Mouse (Mus musculus) heart, embryonic 13.5 days (tissue): Measurements from ENCODE around the gene Lemd1. TPM values are rescaled to one million over a fixed set of nuclear protein-coding genes. Genes with fewer than 3 reads are reported as not detected.
A peak's percentile ranks its signal among the peaks of the same experiment; 100 is the strongest.
"Not testable (repeated sequence)": the region's sequence is repeated elsewhere in the genome, so short reads cannot be mapped to it uniquely, and the experiment has no call there.

Experiments used
- ATAC-seq: fragments of 200-750 bp; cut with Nextera tagmentation; 2 replicates; pipeline ENCODE4 v1.8.0; 2017; ENCODE audit warnings: moderate TSS enrichment; ENCODE audit not compliant: insufficient number of reproducible peaks, low FRiP score, low TSS enrichment; ENCODE audit errors: extremely low read depth
- H3K27ac ChIP-seq: fragments of 300-500 bp; sonication (generic); replicated peaks from 2 replicates; pipeline ENCODE4 v1.5.1; 2015; ENCODE audit warnings: moderate library complexity, mild to moderate bottlenecking, inconsistent platforms
- H3K27me3 ChIP-seq: fragments of 300-500 bp; sonication (generic); replicated peaks from 2 replicates; pipeline ENCODE4 v1.6.1; 2015; ENCODE audit warnings: mild to moderate bottlenecking, inconsistent platforms
- H3K36me3 ChIP-seq: fragments of 300-500 bp; sonication (generic); 2 replicates; pipeline ENCODE4 v1.6.1; 2015; ENCODE audit warnings: mild to moderate bottlenecking, inconsistent platforms
- H3K4me1 ChIP-seq: fragments of 300-500 bp; sonication (generic); 2 replicates; pipeline ENCODE4 v1.6.1; 2015; ENCODE audit warnings: inconsistent platforms
- H3K4me2 ChIP-seq: fragments of 300-500 bp; sonication (generic); 2 replicates; pipeline ENCODE4 v1.6.1; 2015; ENCODE audit warnings: inconsistent platforms, mild to moderate bottlenecking, moderate library complexity
- H3K4me3 ChIP-seq: fragments of 300-500 bp; sonication (generic); 2 replicates; pipeline ENCODE4 v1.5.1; 2015; ENCODE audit warnings: moderate library complexity, mild to moderate bottlenecking, inconsistent platforms
- H3K9ac ChIP-seq: fragments of 300-500 bp; sonication (generic); 2 replicates; pipeline ENCODE4 v1.6.1; 2015; ENCODE audit warnings: inconsistent platforms, mild to moderate bottlenecking, moderate library complexity
- H3K9me3 ChIP-seq: fragments of 300-500 bp; sonication (generic); 2 replicates; pipeline ENCODE4 v1.6.1; 2016; ENCODE audit warnings: inconsistent platforms
- WGBS: fragments of 180-500 bp; shearing (Covaris S2); methylation state at CpG from one replicate; pipeline ENCODE4 v1.1.7; 2015; ENCODE audit warnings: mixed read lengths; 5-methylcytosine and 5-hydroxymethylcytosine counted together
- polyA plus RNA-seq: library from polyadenylated mRNA; unstranded; fragments of >200 nt; fragmentation: Nextera tagmentation; extraction: Ambion mirVana; gene quantifications from 2 replicates; pipeline ENCODE4 v1.2.1, GENCODE M21; 2015

Gene Lemd1
- polyA plus RNA-seq, 1 experiment from 2014 or later: not detected

DNA sequence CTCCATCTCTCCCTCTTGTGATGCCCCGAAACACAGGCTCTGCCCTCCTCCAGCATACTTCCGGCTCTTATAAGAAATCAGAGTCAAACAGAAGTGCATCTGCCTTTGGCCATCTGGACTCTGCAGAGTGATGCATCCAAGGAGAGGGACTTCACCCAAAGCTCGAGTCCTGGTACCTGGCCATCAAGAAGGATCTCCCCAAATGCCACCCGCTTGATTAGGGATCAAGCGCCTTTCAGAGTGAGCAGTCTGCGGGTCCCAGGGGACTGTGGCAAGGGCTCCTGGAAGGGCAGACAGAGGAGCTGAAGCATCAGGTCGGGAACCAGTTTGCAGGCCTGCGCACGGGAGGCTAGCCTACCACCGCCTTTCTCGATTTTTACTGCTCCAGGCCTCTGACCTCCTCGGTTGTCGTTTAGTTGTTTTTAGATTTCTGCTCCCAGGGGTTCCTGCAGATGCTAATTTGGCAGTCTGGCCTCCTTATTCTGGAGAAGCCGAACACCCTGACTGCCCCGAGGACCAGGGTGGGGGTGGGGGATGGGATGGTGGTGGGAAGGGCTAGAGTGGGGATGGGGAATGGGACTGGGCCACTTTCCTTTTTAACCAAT is 38.0 kb upstream of the Lemd1 start:
- H3K4me2 ChIP-seq: no peak overlapping the region
- peaks cover 47% of the 10 kb centered on the region for H3K4me1 ChIP-seq
- 55% methylated on average over 15 of the region's 15 CpGs for WGBS
- no peak overlapping the region for H3K27ac ChIP-seq
- H3K9ac ChIP-seq: no peak overlapping the region
- H3K36me3 ChIP-seq: no peaks in the 10 kb centered on the region
- no peak for ATAC-seq
- peaks cover 8% of the 10 kb centered on the region for H3K27me3 ChIP-seq
- no peak overlapping the region for H3K4me3 ChIP-seq
- no peaks in the 10 kb centered on the region for H3K9me3 ChIP-seq

GRCm38 (mm10) chr1:132153691-132154090 is 37.5 kb upstream of the Lemd1 start:
- 4% methylated on average over 8 of the region's 8 CpGs for WGBS
- ATAC-seq: no peak
- no peak overlapping the region for H3K4me3 ChIP-seq
- H3K9me3 ChIP-seq: no peaks in the 10 kb centered on the region
- peak overlapping the region; percentile 55 for H3K9ac ChIP-seq
- H3K36me3 ChIP-seq: no peaks in the 10 kb centered on the region
- H3K27me3 ChIP-seq: peaks cover 13% of the 10 kb centered on the region
- H3K4me2 ChIP-seq: 0 out of 2 replicates have a peak overlapping the region, but pooled peaks have one; percentile 7
- peaks cover 48% of the 10 kb centered on the region for H3K4me1 ChIP-seq
- H3K27ac ChIP-seq: 0 out of 2 replicates have a peak overlapping the region, but pooled peaks have one; percentile 2

GRCm38 (mm10) chr1:132155737-132156136 is 35.5 kb upstream of the Lemd1 start:
- no peaks in the 10 kb centered on the region for H3K9me3 ChIP-seq
- 14% methylated on average over 6 of the region's 6 CpGs for WGBS
- no peak overlapping the region for H3K4me3 ChIP-seq
- no peak overlapping the region for H3K9ac ChIP-seq
- ATAC-seq: no peak
- H3K4me2 ChIP-seq: 0 out of 2 replicates have a peak overlapping the region, but pooled peaks have one; percentile 10
- no peak overlapping the region for H3K27ac ChIP-seq
- peaks cover 39% of the 10 kb centered on the region for H3K4me1 ChIP-seq
- peaks cover 33% of the 10 kb centered on the region for H3K27me3 ChIP-seq
- no peaks in the 10 kb centered on the region for H3K36me3 ChIP-seq

DNA sequence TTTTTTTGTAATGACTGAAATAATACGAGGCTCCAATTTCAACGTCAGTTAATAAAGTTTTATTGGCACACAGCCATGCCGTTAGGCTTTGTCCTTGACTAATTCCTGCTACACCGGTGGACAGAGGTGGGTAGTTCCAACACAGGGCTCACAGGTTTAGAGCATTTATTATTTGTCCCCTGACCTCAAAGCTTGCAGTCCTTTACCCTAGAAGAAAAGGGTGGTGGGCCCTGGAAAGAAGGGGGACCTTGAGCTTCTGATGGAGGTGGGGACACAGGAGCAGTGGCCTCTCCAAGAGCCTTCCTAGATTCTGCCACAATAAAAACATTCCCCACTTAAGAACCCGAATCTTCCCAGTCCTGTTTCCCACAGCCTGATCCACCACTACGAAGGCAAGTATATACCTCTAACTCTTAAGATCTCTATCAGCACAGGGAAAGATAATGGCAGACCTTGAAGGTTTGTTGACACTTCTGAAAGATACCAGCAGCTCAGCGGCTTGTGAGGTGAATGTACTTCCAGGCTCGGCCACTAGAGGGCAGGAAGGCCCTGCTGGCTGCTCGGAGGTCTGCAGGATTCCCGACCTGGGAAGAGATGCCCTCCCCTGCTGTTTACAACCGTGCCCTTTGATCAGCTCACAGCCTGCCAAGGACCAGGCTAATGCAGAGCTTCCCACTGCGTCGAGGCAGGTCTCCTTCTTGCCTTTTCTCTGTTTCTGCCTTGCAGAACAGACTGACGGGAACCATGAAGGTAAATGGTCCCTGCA is 34.0 kb upstream of the Lemd1 start:
- ATAC-seq: no peak
- H3K9me3 ChIP-seq: no peaks in the 10 kb centered on the region
- peaks cover 42% of the 10 kb centered on the region for H3K27me3 ChIP-seq
- H3K9ac ChIP-seq: no peak overlapping the region
- no peak overlapping the region for H3K4me3 ChIP-seq
- H3K36me3 ChIP-seq: no peaks in the 10 kb centered on the region
- peak overlapping the region; percentile 53 for H3K4me2 ChIP-seq
- peaks cover 24% of the 10 kb centered on the region for H3K4me1 ChIP-seq
- no peak overlapping the region for H3K27ac ChIP-seq
- WGBS: 18% methylated on average over 14 of the region's 14 CpGs

GRCm38 (mm10) chr1:132157808-132158207 is 33.4 kb upstream of the Lemd1 start:
- WGBS: 24% methylated on average over 7 of the region's 7 CpGs
- Histone ChIP-seq H3K4me3 (no peak overlapping the region), H3K9me3 (no peaks in the 10 kb centered on the region), H3K27me3 (peaks cover 42% of the 10 kb centered on the region), H3K4me1 (peaks cover 19% of the 10 kb centered on the region), H3K27ac (no peak overlapping the region), H3K9ac (no peak overlapping the region), H3K4me2 (peak overlapping the region; percentile 53), H3K36me3 (no peaks in the 10 kb centered on the region)
- ATAC-seq: no peak

DNA sequence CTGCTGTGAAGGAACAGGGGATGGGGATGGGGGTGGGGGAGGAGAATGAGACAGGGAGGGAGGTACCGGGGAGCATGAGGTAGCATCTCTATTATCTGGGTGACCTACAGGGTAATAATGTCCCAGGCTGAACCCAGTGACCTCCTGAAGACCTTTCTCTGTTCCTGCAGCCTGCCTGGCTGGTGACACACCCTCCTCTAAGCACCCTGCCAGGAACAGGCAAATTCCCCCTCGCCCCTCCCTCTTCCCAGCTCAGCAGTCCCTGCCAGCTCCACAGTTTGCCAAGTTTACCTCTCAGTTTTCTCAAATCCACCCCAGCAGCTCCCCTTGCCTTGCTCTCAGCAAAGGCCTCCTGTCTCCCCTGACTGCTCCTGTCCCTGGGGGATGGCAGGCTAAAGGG is 32.5 kb upstream of the Lemd1 start:
- no peak for ATAC-seq
- no peak overlapping the region for H3K27ac ChIP-seq
- WGBS: 42% methylated on average over 2 of the region's 2 CpGs

DNA sequence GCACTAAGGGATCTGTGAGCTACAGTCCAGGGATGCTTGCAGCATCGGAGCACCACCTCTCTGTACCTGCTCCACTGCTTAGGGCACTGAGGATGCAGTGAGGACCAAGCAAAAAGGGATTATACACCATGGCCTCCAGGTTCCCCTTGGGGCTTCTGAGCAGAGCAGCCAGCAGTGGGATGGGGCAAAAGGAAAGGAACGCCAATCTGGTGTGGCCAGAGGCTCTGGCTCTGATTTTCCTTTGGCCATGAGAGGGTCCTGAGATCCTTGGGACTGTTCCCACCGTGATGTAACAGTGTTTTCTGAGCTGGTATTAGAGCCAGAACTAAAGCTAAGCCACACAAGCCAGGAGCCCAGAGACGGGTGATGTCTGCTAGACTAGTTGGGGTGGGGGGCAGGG is 31.6 kb upstream of the Lemd1 start:
- Histone ChIP-seq H3K36me3 (no peaks in the 10 kb centered on the region), H3K27ac (no peak overlapping the region), H3K4me3 (no peak overlapping the region), H3K4me1 (peaks cover 10% of the 10 kb centered on the region; the same call in 1 of the 2 replicates), H3K4me2 (no peak overlapping the region), H3K27me3 (peaks cover 59% of the 10 kb centered on the region), H3K9ac (no peak overlapping the region), H3K9me3 (no peaks in the 10 kb centered on the region)
- 66% methylated on average over 4 of the region's 4 CpGs for WGBS
- no peak for ATAC-seq

More for the DNA sequence above, 32.5 kb upstream of the Lemd1 start:
- no peak overlapping the region for H3K4me3 ChIP-seq
- H3K4me2 ChIP-seq: no peak overlapping the region
- no peaks in the 10 kb centered on the region for H3K36me3 ChIP-seq
- H3K9me3 ChIP-seq: no peaks in the 10 kb centered on the region
- no peak overlapping the region for H3K9ac ChIP-seq
- peaks cover 50% of the 10 kb centered on the region for H3K27me3 ChIP-seq
- peaks cover 13% of the 10 kb centered on the region for H3K4me1 ChIP-seq

DNA sequence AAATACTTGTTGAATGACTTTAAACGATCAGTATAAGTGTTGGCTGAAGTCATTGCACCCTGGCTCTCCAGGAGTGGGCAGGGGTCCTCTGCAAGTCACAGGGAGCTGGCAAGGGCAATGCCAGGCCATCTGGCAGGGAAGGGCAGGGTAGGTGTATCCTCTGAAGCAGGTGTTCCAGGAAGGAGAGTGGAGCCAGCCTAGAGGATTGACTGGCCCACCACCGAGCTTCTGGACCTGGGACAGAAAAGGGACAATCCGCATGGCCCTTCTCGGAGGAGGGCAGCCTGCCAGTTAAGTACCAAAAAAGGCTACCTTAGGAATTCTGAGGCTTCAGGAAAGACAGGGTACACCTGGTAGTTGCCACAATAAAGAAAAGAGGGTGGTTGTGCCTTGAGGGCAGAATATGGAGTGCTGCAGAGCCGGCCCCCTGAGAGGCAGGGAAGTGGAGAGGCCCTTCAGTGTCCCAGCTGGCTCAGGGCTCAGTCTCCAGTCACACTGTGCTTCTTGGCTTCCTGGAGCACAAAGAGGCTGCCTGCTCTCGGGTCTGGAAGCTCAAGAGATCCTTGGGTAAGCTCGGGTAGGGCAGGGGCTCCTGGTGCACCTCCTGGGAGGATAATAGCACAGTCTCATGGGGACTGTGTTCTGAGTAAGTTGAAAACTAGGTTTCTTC is 29.9 kb upstream of the Lemd1 start:
- 60% methylated on average over 7 of the region's 7 CpGs for WGBS
- peaks cover 59% of the 10 kb centered on the region for H3K27me3 ChIP-seq
- no peak for ATAC-seq
- H3K4me1 ChIP-seq: peaks cover 10% of the 10 kb centered on the region; the same call in 1 of the 2 replicates
- no peak overlapping the region for H3K4me3 ChIP-seq
- H3K4me2 ChIP-seq: no peak overlapping the region
- no peaks in the 10 kb centered on the region for H3K9me3 ChIP-seq
- no peak overlapping the region for H3K27ac ChIP-seq
- no peak overlapping the region for H3K9ac ChIP-seq
- H3K36me3 ChIP-seq: no peaks in the 10 kb centered on the region

GRCm38 (mm10) chr1:132162618-132163017 is 28.6 kb upstream of the Lemd1 start:
- H3K4me3 ChIP-seq, ATAC-seq, H3K27ac ChIP-seq, H3K9me3 ChIP-seq, H3K4me2 ChIP-seq, H3K36me3 ChIP-seq, H3K4me1 ChIP-seq, H3K9ac ChIP-seq: not testable (repeated sequence)
- peaks cover 57% of the 10 kb centered on the region for H3K27me3 ChIP-seq
- WGBS: 42% methylated on average over 9 of the region's 9 CpGs

- no peak overlapping the region for H3K27ac ChIP-seq
- no peak overlapping the region for H3K4me3 ChIP-seq
- no peak for ATAC-seq
- no peaks in the 10 kb centered on the region for H3K9me3 ChIP-seq
- H3K27me3 ChIP-seq: peaks cover 48% of the 10 kb centered on the region
- no peak overlapping the region for H3K9ac ChIP-seq
- H3K4me2 ChIP-seq: no peak overlapping the region
- H3K4me1 ChIP-seq: peaks cover 10% of the 10 kb centered on the region
- no peaks in the 10 kb centered on the region for H3K36me3 ChIP-seq
- 18% methylated on average over 13 of the region's 13 CpGs for WGBS
Observed at GRCm38 (mm10) chr1:132164780-132165518, 26.3 kb upstream of the Lemd1 start.

DNA sequence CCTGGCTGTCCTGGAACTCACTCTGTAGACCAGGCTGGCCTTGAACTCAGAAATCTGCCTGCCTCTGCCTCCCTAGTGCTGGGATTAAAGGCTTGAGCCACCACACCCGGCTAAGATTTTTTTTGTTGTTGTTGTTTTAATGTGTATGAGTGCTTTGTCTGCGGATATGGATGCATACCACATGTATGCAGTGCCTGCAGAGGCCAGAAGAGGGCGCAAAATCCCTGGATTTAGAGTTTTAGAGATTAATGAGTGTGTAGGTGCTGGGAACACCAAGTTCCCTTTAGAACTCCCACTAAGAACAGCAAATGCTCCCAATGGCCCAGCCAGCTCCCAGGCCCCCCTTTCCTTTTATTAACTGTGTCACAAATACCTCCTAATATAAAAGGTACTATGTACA is 25.4 kb upstream of the Lemd1 start:
- no peak for ATAC-seq
- H3K4me3 ChIP-seq: no peak overlapping the region
- H3K9me3 ChIP-seq: no peaks in the 10 kb centered on the region
- no peak overlapping the region for H3K27ac ChIP-seq
- H3K4me2 ChIP-seq: no peak overlapping the region
- peaks cover 10% of the 10 kb centered on the region for H3K4me1 ChIP-seq
- 53% methylated on average over 3 of the region's 3 CpGs for WGBS
- H3K36me3 ChIP-seq: no peaks in the 10 kb centered on the region
- no peak overlapping the region for H3K9ac ChIP-seq
- H3K27me3 ChIP-seq: peaks cover 43% of the 10 kb centered on the region
